Mouse (Mus musculus) left cerebral cortex, postnatal 10 days (tissue): ENCODE data around the gene Phxr2. TPM values are rescaled to one million over a fixed set of nuclear protein-coding genes. Genes with fewer than 3 reads are reported as not detected.

ENCODE experiments used
- DNase-seq, 2 experiments: peaks; one replicate each; pipeline ENCODE4 v3.0.0; 2021 to 2022; ENCODE audit warnings: low spot score in 2 of 2, mixed read lengths in 1 of 2; ENCODE audit errors: extremely low spot score in 1 of 2
- intact Hi-C: fragments of 180-260 bp; cut with DNase I; formaldehyde crosslinking; loops from one replicate; pipeline ENCODE4 v1.15.1; 2025
- total RNA-seq, 2 experiments: library from RNA; stranded (reverse); gene quantifications; 2 replicates each; pipeline ENCODE4 v1.2.3; 2021

Phxr2 gene
- total RNA-seq, 2 experiments from 2014 or later = not detected

GRCm38 (mm10) chr10:99107964-99108363 is 18.2 kb downstream of the Phxr2 start, which contains the start of gene Galnt4:
Galnt4 (plus strand) TSS chr10:99108159.
- intact Hi-C loops = loop anchor here (5.0 kb wide), 2 partner anchors 39 to 509 kb away; no protein-coding TSS in a partner anchor
- DNase-seq = peak; percentile 65 to 85

DNA sequence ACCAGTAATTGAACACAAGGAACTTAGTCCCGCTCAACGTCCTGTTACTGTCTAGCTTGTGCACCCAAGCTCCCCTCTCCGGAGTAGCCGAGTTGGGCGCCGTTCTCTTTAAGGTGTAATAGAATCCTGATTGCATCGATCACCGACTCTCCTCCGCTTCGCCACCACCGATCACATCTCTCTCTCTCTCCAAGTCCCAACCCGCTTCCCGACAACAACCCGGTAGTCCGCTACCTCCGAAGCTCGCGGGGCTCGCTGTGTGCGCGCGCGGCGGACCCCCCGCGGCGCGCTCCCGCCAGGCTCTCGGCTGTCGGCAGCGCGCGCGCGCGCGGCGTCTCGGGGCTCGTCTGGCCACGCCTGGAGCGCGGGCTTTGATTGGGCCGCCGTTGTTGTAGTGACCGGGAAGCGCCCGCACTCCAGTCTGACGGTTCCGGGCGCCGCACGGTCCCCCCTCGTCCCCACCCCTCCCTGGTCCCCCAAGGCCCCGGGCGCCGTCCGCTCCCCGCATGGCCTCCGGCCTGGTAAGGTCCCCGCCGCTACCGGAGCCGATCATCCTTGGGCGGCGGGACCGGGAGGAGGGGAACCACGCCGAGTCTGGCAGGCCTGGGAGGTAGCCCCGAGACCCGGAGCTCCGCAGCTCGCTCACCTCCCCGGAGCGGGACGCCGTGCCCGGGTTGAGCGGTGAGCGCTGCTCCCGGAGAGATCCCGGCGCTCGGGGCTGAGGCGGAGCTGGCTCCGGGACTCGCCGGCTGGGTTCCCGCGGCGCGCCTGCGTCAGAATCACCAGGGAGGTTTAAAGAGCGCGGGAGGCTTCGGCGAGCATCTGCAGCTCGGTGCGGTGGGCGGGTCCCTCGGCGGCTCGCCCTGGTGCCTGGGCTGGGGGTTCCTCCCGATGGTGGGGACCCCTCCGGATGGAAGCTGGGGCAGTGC is 19.2 kb downstream of the Phxr2 start, which contains the start of gene Poc1b:
Gene Poc1b (plus strand): TSS at position 334 of the 929 bp plus-strand sequence.
- DNase-seq = peak; percentile 74 to 94
- intact Hi-C loops = loop anchor here (5.0 kb wide), 2 partner anchors 40 to 510 kb away; no protein-coding TSS in a partner anchor

- intact Hi-C loops = loop anchor here (5.0 kb wide), 2 partner anchors 41 to 511 kb away; no protein-coding TSS in a partner anchor
- no peak for DNase-seq
These were observed 19.8 kb downstream of the Phxr2 start for GRCm38 (mm10) chr10:99106311-99106702.

- intact Hi-C loops = loop anchor here (5.0 kb wide), 2 partner anchors 42 to 512 kb away; no protein-coding TSS in a partner anchor
- DNase-seq = no peak
These were observed 20.6 kb downstream of the Phxr2 start for GRCm38 (mm10) chr10:99105522-99105921.

DNA sequence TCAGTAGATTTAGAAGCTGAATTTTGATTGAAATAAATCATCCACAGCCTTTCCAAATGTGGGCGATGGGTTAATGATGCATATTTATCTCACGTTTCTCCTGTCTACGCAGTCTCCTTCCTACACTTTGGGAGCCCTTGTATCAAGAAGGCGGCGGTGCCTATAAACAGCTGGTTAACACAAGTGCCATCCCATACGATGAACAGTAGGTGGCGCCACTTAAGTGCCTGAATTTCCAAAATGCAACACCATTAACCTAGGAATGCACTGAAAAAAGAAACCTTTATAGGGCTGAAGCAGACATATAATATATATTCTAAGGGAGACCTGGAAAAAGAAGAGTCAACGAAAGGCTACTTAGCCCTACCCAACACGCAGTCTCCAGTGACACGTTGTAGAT is 28.8 kb downstream of the Phxr2 start:
- DNase-seq = peak; percentile 40 to 43
- intact Hi-C loops = no loop called here

DNA sequence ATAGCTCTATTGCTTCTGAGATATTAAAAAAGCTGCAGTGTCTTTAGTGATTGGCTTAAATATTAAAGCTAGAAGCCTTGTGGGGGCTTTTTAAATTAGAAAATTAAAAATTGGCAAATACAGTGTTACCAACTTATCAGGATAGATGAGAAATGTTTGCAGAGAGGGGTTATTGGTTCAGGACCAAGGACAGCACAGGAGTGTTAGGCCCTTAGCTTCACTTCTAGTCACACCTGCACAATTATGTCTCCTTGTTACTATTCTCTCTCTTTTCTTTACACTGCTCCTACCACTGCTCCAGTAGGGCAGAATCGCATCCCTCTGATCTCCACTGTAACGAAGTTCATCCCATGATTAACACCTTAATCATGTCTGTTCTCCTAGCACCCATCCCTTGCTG is 31.0 kb downstream of the Phxr2 start:
- intact Hi-C loops = no loop called here
- DNase-seq = no peak

DNA sequence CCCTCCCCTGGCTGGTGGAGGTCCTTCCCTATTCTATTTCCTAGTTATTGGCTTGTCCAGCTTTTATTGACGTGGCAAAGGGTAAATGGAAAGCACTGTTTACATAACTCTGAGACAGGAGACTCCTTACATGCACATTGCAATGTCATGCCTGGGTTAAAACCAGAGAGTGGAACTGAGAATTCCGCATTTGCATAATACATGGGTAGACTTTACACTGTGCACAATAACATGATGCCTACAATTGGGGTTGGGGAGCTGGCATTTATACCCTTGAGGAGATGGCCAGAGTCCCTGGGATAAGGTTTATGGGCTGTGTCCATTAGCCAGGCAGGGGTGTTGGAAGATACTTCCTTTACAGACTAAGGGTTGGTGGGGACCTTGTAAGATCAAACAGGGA is 32.8 kb downstream of the Phxr2 start:
- DNase-seq = no peak
- intact Hi-C loops = no loop called here

GRCm38 (mm10) chr10:99089906-99090305 is 36.2 kb downstream of the Phxr2 start:
- intact Hi-C loops = loop anchor here (10.0 kb wide), 1 partner anchor 595 kb away; no protein-coding TSS in a partner anchor
- DNase-seq = no peak

DNA sequence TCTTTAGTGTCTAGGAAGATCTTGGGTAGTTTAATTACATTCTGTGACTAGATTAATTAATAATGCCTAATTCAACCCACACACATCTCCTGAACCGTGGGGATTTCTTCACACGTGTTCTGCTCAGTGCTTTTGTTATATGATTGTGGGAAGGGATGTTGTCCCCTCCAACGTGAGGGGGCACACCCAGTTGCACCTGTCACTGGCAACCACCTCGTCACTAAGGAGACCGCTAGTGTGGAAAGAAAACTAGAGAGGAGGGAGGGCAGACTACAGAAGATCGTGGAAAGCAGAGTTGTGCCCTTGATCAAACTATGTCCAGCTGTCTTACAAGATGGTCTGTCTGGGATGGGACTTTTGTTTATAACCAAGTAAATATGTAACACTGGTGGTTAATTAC is 40.1 kb downstream of the Phxr2 start:
- DNase-seq = no peak
- intact Hi-C loops = loop anchor here (10.0 kb wide), 1 partner anchor 591 kb away; no protein-coding TSS in a partner anchor

GRCm38 (mm10) chr10:99085240-99085587 is 40.9 kb downstream of the Phxr2 start:
- DNase-seq = no peak
- intact Hi-C loops = loop anchor here (2.0 to 10.0 kb wide), 2 partner anchors 590 to 1372 kb away; no protein-coding TSS in a partner anchor

DNA sequence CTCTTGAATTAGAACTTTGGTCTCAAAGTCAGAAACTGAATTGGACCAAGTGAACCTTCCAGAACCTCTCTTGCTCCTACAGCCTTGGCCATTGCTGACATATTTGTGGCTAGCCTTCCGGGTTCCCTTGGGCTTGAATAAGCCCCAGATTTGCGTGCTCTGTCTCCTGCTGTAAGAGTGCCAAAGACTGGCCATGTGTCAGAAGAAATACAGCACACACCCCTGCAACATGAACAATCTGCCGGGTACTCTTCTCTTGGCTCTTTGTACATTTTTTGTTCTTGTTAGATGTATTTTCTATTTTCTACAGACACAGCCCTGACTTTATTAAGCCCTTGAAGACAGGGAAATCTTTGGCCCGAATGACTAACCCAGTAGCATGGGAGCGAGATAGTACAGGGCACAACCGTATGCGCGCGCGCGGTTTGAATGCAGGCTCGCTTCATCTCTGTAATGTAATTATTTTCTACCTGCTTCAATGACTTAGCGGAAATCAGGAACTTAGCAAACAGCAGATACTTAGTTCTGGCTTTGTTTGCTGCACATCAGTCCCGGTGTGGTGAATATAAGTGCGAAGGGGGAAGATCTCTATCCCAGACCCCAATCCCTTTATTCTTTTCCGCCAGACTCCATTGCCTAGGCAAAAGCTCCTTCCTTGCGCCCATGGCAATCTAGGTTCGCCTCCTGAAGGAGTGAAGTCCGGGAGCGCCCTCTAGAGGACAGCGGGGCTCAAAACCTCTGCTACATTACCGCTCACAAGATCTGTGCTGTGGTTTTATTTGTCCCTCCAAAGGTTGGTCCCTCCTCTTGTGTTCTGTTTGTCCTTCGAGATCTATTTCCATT is 41.5 kb downstream of the Phxr2 start:
- intact Hi-C loops = loop anchor here (2.0 to 10.0 kb wide), 3 partner anchors 167 to 1372 kb away; no protein-coding TSS in a partner anchor

GRCm38 (mm10) chr10:99083431-99084003 is 42.6 kb downstream of the Phxr2 start:
- intact Hi-C loops = loop anchor here (2.0 to 10.0 kb wide), 3 partner anchors 166 to 1371 kb away; no protein-coding TSS in a partner anchor
- peak in 1 of 2 experiments; percentile 38 for DNase-seq

More for the DNA sequence above, 41.5 kb downstream of the Phxr2 start:
- DNase-seq = peak; percentile 83 to 90

- DNase-seq = no peak
- intact Hi-C loops = loop anchor here (5.0 to 10.0 kb wide), 2 partner anchors 164 to 587 kb away; no protein-coding TSS in a partner anchor
These were observed 44.5 kb downstream of the Phxr2 start for GRCm38 (mm10) chr10:99081569-99081990.

- no peak for DNase-seq
- intact Hi-C loops = no loop called here
These were observed 47.5 kb downstream of the Phxr2 start for GRCm38 (mm10) chr10:99078621-99079020.

DNA sequence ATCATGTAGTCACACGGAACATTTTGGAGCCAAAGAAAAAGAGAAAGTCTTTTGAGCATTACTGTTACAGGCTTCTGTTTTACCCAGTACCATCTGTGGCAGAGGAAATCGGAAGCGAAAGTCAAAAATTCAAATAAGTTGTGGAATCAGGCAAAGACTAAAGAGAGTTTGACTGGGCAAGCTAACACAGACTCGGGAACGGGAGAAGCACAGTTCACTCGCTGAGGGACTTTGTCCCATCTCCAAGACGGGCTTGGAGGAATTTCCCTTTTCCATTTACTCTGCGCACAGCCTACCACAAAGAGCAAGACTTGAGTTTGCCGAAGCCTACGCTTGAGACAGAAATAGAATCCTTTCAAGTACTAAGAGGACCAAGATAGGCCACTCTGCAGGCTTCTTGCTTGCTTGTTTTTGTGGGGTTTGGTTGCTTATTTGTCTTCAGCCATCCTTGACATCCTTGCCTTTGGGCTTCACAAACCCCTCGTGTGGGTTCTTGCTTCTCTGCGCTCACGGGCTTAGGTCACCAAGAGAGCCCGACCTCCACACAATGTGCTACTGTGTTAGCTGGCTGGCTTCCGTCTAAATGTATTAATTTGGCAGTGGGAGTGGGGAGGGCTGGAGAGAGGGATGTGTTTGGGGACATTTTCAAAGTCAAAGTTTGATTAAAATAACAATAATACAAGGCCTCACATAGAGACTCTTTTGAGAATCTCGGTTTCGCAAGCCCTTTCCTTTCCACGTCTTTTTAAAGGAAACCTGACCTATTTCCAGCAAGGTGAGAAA is 49.8 kb downstream of the Phxr2 start:
- intact Hi-C loops = no loop called here
- no peak for DNase-seq
